Comparison of ENCODE assay signal across 14 mouse cellular contexts in genomic region chr2:118706436-118706835, GRCm38 (mm10). TPM values are rescaled to one million over a fixed set of nuclear protein-coding genes. Genes with fewer than 3 reads are reported as not detected.
DNase-seq lines count a peak whose midpoint lies in the region; ATAC-seq lines count a peak whose summit lies in the region.
"Had no signal": no experiment of that assay in that cellular context is flagged by ENCODE, and none has a peak within 500 bp of the region (broad histone marks: within the 10 kb centered on the region; RNA-seq: fewer than 3 reads in every experiment).

No protein-coding gene starts in this region.

- no peaks in the 10 kb centered on the region for H3K36me3 ChIP-seq in heart, embryonic 13.5 days
- H3K36me3 ChIP-seq in midbrain, embryonic 13.5 days = no peaks in the 10 kb centered on the region
- no peaks in the 10 kb centered on the region for H3K36me3 ChIP-seq in midbrain, embryonic 11.5 days (ENCODE audit: control insufficient read depth, insufficient read depth, low read length)
- H3K36me3 ChIP-seq in limb, embryonic 10.5 days = no peaks in the 10 kb centered on the region
- H3K36me3 ChIP-seq: hindbrain, embryonic 10.5 days; limb, embryonic 13.5 days; lung, embryonic 15.5 days had no signal

- H3K4me3 ChIP-seq in heart, embryonic 13.5 days = no peak overlapping the region
- H3K4me3 ChIP-seq in midbrain, embryonic 13.5 days (replicated peaks) = no peak overlapping the region
- H3K4me3 ChIP-seq in midbrain, embryonic 11.5 days (ENCODE audit: low read depth, low read length) = no peak overlapping the region
- 0 out of 2 replicates have a peak overlapping the region, but pooled peaks have one; percentile 7 for H3K4me3 ChIP-seq in limb, embryonic 10.5 days
- H3K4me3 ChIP-seq: hindbrain, embryonic 10.5 days; limb, embryonic 13.5 days; lung, embryonic 15.5 days had no signal

- H3K27me3 ChIP-seq in heart, embryonic 13.5 days (replicated peaks) = peaks cover 100% of the 10 kb centered on the region
- H3K27me3 ChIP-seq in midbrain, embryonic 13.5 days = peaks cover 99% of the 10 kb centered on the region
- peaks cover 95% of the 10 kb centered on the region for H3K27me3 ChIP-seq in midbrain, embryonic 11.5 days (ENCODE audit: control insufficient read depth, insufficient read depth, low read length)
- H3K27me3 ChIP-seq in limb, embryonic 10.5 days (ENCODE audit: low read depth, poor library complexity, severe bottlenecking) = peaks cover 100% of the 10 kb centered on the region

- no peak overlapping the region for H3K4me2 ChIP-seq in heart, embryonic 13.5 days
- no peak overlapping the region for H3K4me2 ChIP-seq in midbrain, embryonic 13.5 days (replicated peaks)
- H3K4me2 ChIP-seq in midbrain, embryonic 11.5 days = no peak overlapping the region
- H3K4me2 ChIP-seq: limb, embryonic 13.5 days; lung, embryonic 15.5 days had no signal

- peaks cover 75% of the 10 kb centered on the region for H3K4me1 ChIP-seq in heart, embryonic 13.5 days
- H3K4me1 ChIP-seq in midbrain, embryonic 13.5 days (replicated peaks) = peaks cover 43% of the 10 kb centered on the region
- H3K4me1 ChIP-seq in midbrain, embryonic 11.5 days (ENCODE audit: control insufficient read depth, insufficient read depth, low read length) = peaks cover 25% of the 10 kb centered on the region
- H3K4me1 ChIP-seq in limb, embryonic 10.5 days = peaks cover 56% of the 10 kb centered on the region

- 8% methylated on average over 6 of the region's 6 CpGs for WGBS in heart, embryonic 13.5 days
- 4% methylated on average over 6 of the region's 6 CpGs for WGBS in midbrain, embryonic 13.5 days
- WGBS in midbrain, embryonic 11.5 days = 3% methylated on average over 6 of the region's 6 CpGs
- WGBS in limb, embryonic 10.5 days = 6% methylated on average over 6 of the region's 6 CpGs

- no peaks in the 10 kb centered on the region for H3K9me3 ChIP-seq in heart, embryonic 13.5 days
- H3K9me3 ChIP-seq in midbrain, embryonic 13.5 days = no peaks in the 10 kb centered on the region
- H3K9me3 ChIP-seq in midbrain, embryonic 11.5 days (ENCODE audit: control insufficient read depth, low read length) = no peaks in the 10 kb centered on the region
- no peaks in the 10 kb centered on the region for H3K9me3 ChIP-seq in limb, embryonic 10.5 days (replicated peaks)
- H3K9me3 ChIP-seq: hindbrain, embryonic 10.5 days; limb, embryonic 13.5 days; lung, embryonic 15.5 days had no signal

- DNase-seq in heart, postnatal 10 days = no peak
- no peak for DNase-seq in midbrain, embryonic 11.5 days (ENCODE audit: low spot score, missing footprints)
- DNase-seq in NIH3T3 (ENCODE audit: low read depth) = peak; percentile 46
- no peak for DNase-seq in limb, embryonic 10.5 days (ENCODE audit: low spot score)
- no peak for DNase-seq in gastrocnemius, postnatal 25 days
- DNase-seq: adrenal gland, postnatal 36 days; cerebellum, adult 11-12 months had no signal

- intact Hi-C loops in heart, postnatal 10 days (cut with DNase I) = no loop called here

- H3K9ac ChIP-seq in heart, embryonic 13.5 days = peak overlapping the region; percentile 67
- 0 out of 2 replicates have a peak overlapping the region, but pooled peaks have one; percentile 5 for H3K9ac ChIP-seq in midbrain, embryonic 13.5 days (replicated peaks)
- no peak overlapping the region for H3K9ac ChIP-seq in midbrain, embryonic 11.5 days (ENCODE audit: low read length)
- H3K9ac ChIP-seq: limb, embryonic 13.5 days; lung, embryonic 15.5 days had no signal

- H3K27ac ChIP-seq in heart, embryonic 13.5 days (replicated peaks) = peak overlapping the region; percentile 73
- no peak overlapping the region for H3K27ac ChIP-seq in midbrain, embryonic 13.5 days
- H3K27ac ChIP-seq in midbrain, embryonic 11.5 days (ENCODE audit: low read depth, low read length) = no peak overlapping the region
- H3K27ac ChIP-seq in limb, embryonic 10.5 days = no peak overlapping the region
- H3K27ac ChIP-seq: hindbrain, embryonic 10.5 days; limb, embryonic 13.5 days; lung, embryonic 15.5 days had no signal

- no peak for ATAC-seq in heart, embryonic 13.5 days (ENCODE audit: extremely low read depth, insufficient number of reproducible peaks, low FRiP score, low TSS enrichment)
- ATAC-seq in midbrain, embryonic 13.5 days = no peak
- no peak for ATAC-seq in midbrain, embryonic 11.5 days (ENCODE audit: low FRiP score)

RNA-seq across cellular contexts. Expression of gene Ankrd63, which starts 2.7 kb away (rescaled TPM):
- 0.67 and 0.73 TPM in 2 replicates for polyA plus RNA-seq in heart, embryonic 13.5 days (2015; fragmentation: Nextera tagmentation; extraction: Ambion mirVana)
- 1 to 10 TPM in 1 of 2 experiments, under 1 TPM in 1; 0.64 to 1.7 TPM for total RNA-seq in heart, postnatal 10 days (2021)
- 0.04 TPM in 1 of 2 replicates, not detected in the other for polyA plus RNA-seq in midbrain, embryonic 13.5 days (2015; fragmentation: Nextera tagmentation; extraction: Ambion mirVana)
- polyA plus RNA-seq in midbrain, embryonic 11.5 days (2014; fragmentation: Nextera tagmentation; extraction: Ambion mirVana) = not detected in 2 replicates
- not detected in 2 replicates for polyA plus RNA-seq in limb, embryonic 10.5 days (2016; fragmentation: Nextera tagmentation; extraction: Ambion mirVana)
- not detected for total RNA-seq in gastrocnemius, postnatal 25 days (2021)
- polyA plus RNA-seq: hindbrain, embryonic 10.5 days; neural tube, embryonic 11.5 days; stomach, embryonic 14.5 days had no signal

RNA-seq across cellular contexts. Expression of gene Plcb2, which starts 21.8 kb away (rescaled TPM):
- polyA plus RNA-seq in heart, embryonic 13.5 days (2015; fragmentation: Nextera tagmentation; extraction: Ambion mirVana) = 0.94 and 1.6 TPM in 2 replicates
- 1 to 10 TPM; 1.9 to 2.4 TPM for total RNA-seq in heart, postnatal 10 days (2021)
- polyA plus RNA-seq in midbrain, embryonic 13.5 days (2015; fragmentation: Nextera tagmentation; extraction: Ambion mirVana) = 0.11 and 0.13 TPM in 2 replicates
- polyA plus RNA-seq in midbrain, embryonic 11.5 days (2014; fragmentation: Nextera tagmentation; extraction: Ambion mirVana) = 0.20 and 0.33 TPM in 2 replicates
- 0.28 and 0.36 TPM in 2 replicates for polyA plus RNA-seq in limb, embryonic 10.5 days (2016; fragmentation: Nextera tagmentation; extraction: Ambion mirVana)
- total RNA-seq in gastrocnemius, postnatal 25 days (2021) = under 1 TPM; 0.15 to 0.16 TPM

RNA-seq across cellular contexts. Expression of gene Inafm2, which starts 39.1 kb away (rescaled TPM):
- polyA plus RNA-seq in heart, embryonic 13.5 days (2015; fragmentation: Nextera tagmentation; extraction: Ambion mirVana) = 36.2 and 38.3 TPM in 2 replicates
- total RNA-seq in heart, postnatal 10 days (2021) = 10 to 100 TPM; 27.4 to 37.4 TPM
- polyA plus RNA-seq in midbrain, embryonic 13.5 days (2015; fragmentation: Nextera tagmentation; extraction: Ambion mirVana) = 24.6 and 25.8 TPM in 2 replicates
- polyA plus RNA-seq in midbrain, embryonic 11.5 days (2014; fragmentation: Nextera tagmentation; extraction: Ambion mirVana) = 36.0 and 39.9 TPM in 2 replicates
- polyA plus RNA-seq in limb, embryonic 10.5 days (2016; fragmentation: Nextera tagmentation; extraction: Ambion mirVana) = 16.1 and 16.3 TPM in 2 replicates
- total RNA-seq in gastrocnemius, postnatal 25 days (2021) = 1 to 10 TPM; 3.6 to 4.9 TPM

RNA-seq across cellular contexts. Expression of gene Pak6, which starts 43.3 kb away (rescaled TPM):
- polyA plus RNA-seq in heart, embryonic 13.5 days (2015; fragmentation: Nextera tagmentation; extraction: Ambion mirVana) = 7.4 and 7.5 TPM in 2 replicates
- total RNA-seq in heart, postnatal 10 days (2021) = 10 to 100 TPM; 13.5 to 15.3 TPM
- polyA plus RNA-seq in midbrain, embryonic 13.5 days (2015; fragmentation: Nextera tagmentation; extraction: Ambion mirVana) = 20.1 and 21.1 TPM in 2 replicates
- 1.2 and 1.4 TPM in 2 replicates for polyA plus RNA-seq in midbrain, embryonic 11.5 days (2014; fragmentation: Nextera tagmentation; extraction: Ambion mirVana)
- polyA plus RNA-seq in limb, embryonic 10.5 days (2016; fragmentation: Nextera tagmentation; extraction: Ambion mirVana) = 0.65 and 0.75 TPM in 2 replicates
- under 1 TPM in 1 of 2 experiments, not detected in 1; 0.64 TPM for total RNA-seq in gastrocnemius, postnatal 25 days (2021)

RNA-seq across cellular contexts. Expression of gene Ccdc9b, which starts 56.0 kb away (rescaled TPM):
- 2.2 and 2.9 TPM in 2 replicates for polyA plus RNA-seq in heart, embryonic 13.5 days (2015; fragmentation: Nextera tagmentation; extraction: Ambion mirVana)
- total RNA-seq in heart, postnatal 10 days (2021) = 1 to 10 TPM; 8.4 to 9.9 TPM
- 1.7 and 2.1 TPM in 2 replicates for polyA plus RNA-seq in midbrain, embryonic 13.5 days (2015; fragmentation: Nextera tagmentation; extraction: Ambion mirVana)
- polyA plus RNA-seq in midbrain, embryonic 11.5 days (2014; fragmentation: Nextera tagmentation; extraction: Ambion mirVana) = 0.86 and 0.92 TPM in 2 replicates
- polyA plus RNA-seq in limb, embryonic 10.5 days (2016; fragmentation: Nextera tagmentation; extraction: Ambion mirVana) = 0.05 and 0.08 TPM in 2 replicates
- 10 to 100 TPM; 11.8 to 13.0 TPM for total RNA-seq in gastrocnemius, postnatal 25 days (2021)
